Mouse (Mus musculus) hindbrain, embryonic 12.5 days (tissue): ENCODE results near the gene Evc2. TPM values are rescaled to one million over a fixed set of nuclear protein-coding genes. Genes with fewer than 3 reads are reported as not detected.

ENCODE experiments used
- ATAC-seq: fragments of 200-750 bp; cut with Nextera tagmentation; 2 replicates; pipeline ENCODE4 v1.8.0; 2017; ENCODE audit warnings: moderate TSS enrichment; ENCODE audit not compliant: low FRiP score
- H3K27ac ChIP-seq: fragments of 300-500 bp; sonication (generic); 2 replicates; pipeline ENCODE4 v1.5.1; 2016; ENCODE audit warnings: mild to moderate bottlenecking
- H3K27me3 ChIP-seq: fragments of 300-500 bp; sonication (generic); 2 replicates; pipeline ENCODE4 v1.6.1; 2016; ENCODE audit warnings: mild to moderate bottlenecking
- H3K36me3 ChIP-seq: fragments of 300-500 bp; sonication (generic); 2 replicates; pipeline ENCODE4 v1.6.1; 2016; ENCODE audit warnings: mild to moderate bottlenecking
- H3K4me1 ChIP-seq: fragments of 300-500 bp; sonication (generic); 2 replicates; pipeline ENCODE4 v1.6.1; 2016
- H3K4me2 ChIP-seq: fragments of 300-500 bp; sonication (generic); replicated peaks from 2 replicates; pipeline ENCODE4 v1.6.1; 2016; ENCODE audit warnings: mild to moderate bottlenecking
- H3K4me3 ChIP-seq: fragments of 300-500 bp; sonication (generic); 2 replicates; pipeline ENCODE4 v1.5.1; 2016; ENCODE audit warnings: mild to moderate bottlenecking
- H3K9ac ChIP-seq: fragments of 300-500 bp; sonication (generic); 2 replicates; pipeline ENCODE4 v1.6.1; 2016; ENCODE audit warnings: mild to moderate bottlenecking, moderate library complexity
- H3K9me3 ChIP-seq: fragments of 300-500 bp; sonication (generic); replicated peaks from 2 replicates; pipeline ENCODE4 v1.6.1; 2016; ENCODE audit warnings: mild to moderate bottlenecking
- WGBS: fragments of 180-500 bp; shearing (Covaris S2); methylation state at CpG from one replicate; pipeline ENCODE4 v1.1.7; 2016; 5-methylcytosine and 5-hydroxymethylcytosine counted together
- polyA plus RNA-seq: library from polyadenylated mRNA; unstranded; fragments of >200 nt; fragmentation: Nextera tagmentation; extraction: Ambion mirVana; gene quantifications from 2 replicates; pipeline ENCODE4 v1.2.1, GENCODE M21; 2016

The Evc2 gene
- polyA plus RNA-seq, 1 experiment from 2014 or later: 13.3 TPM

GRCm38 (mm10) chr5:37331133-37331505 lies 7.2 kb upstream of the Evc2 start:
- Histone ChIP-seq H3K27ac (no peak overlapping the region), H3K9ac (no peak overlapping the region), H3K4me2 (no peak overlapping the region), H3K4me1 (peaks cover 3% of the 10 kb centered on the region; the same call in 1 of the 2 replicates), H3K4me3 (no peak overlapping the region), H3K36me3 (peaks cover 19% of the 10 kb centered on the region), H3K9me3 (no peaks in the 10 kb centered on the region), H3K27me3 (no peaks in the 10 kb centered on the region)
- no peak for ATAC-seq
- 90% methylated on average over 2 of the region's 2 CpGs for WGBS

- Histone ChIP-seq H3K4me3 (no peak overlapping the region), H3K27ac (no peak overlapping the region), H3K9ac (no peak overlapping the region), H3K27me3 (no peaks in the 10 kb centered on the region), H3K36me3 (peaks cover 12% of the 10 kb centered on the region; the same call in 1 of the 2 replicates), H3K4me1 (peaks cover 10% of the 10 kb centered on the region; the same call in 1 of the 2 replicates), H3K4me2 (no peak overlapping the region), H3K9me3 (no peaks in the 10 kb centered on the region)
- 83% methylated on average over 4 of the region's 4 CpGs for WGBS
- no peak for ATAC-seq
Observed at GRCm38 (mm10) chr5:37332066-37332465, 6.2 kb upstream of the Evc2 start.

- no peaks in the 10 kb centered on the region for H3K9me3 ChIP-seq
- H3K27ac ChIP-seq: no peak overlapping the region
- peaks cover 11% of the 10 kb centered on the region for H3K27me3 ChIP-seq
- no peak overlapping the region for H3K9ac ChIP-seq
- peaks cover 34% of the 10 kb centered on the region for H3K4me1 ChIP-seq
- H3K36me3 ChIP-seq: no peaks in the 10 kb centered on the region
- 64% methylated on average over 3 of the region's 3 CpGs for WGBS
- no peak overlapping the region for H3K4me3 ChIP-seq
- no peak for ATAC-seq
- no peak overlapping the region for H3K4me2 ChIP-seq
Observed at GRCm38 (mm10) chr5:37335061-37335460, 3.2 kb upstream of the Evc2 start.

- Histone ChIP-seq H3K36me3 (no peaks in the 10 kb centered on the region), H3K27me3 (peaks cover 11% of the 10 kb centered on the region), H3K9ac (peak within 1 kb of the TSS; percentile 72), H3K9me3 (no peaks in the 10 kb centered on the region), H3K4me3 (peak within 1 kb of the TSS; percentile 70), H3K27ac (no peak within 1 kb of the TSS), H3K4me1 (peaks cover 34% of the 10 kb centered on the region), H3K4me2 (peak within 1 kb of the TSS; percentile 95)
- peak; percentile 66 for ATAC-seq
- under 1% methylated on average over 48 of the region's 48 CpGs for WGBS
Observed at GRCm38 (mm10) chr5:37336485-37337105, 1.7 kb upstream of the Evc2 start, which contains the start of gene Evc. Gene Evc (minus strand): TSS chr5:37336894.

GRCm38 (mm10) chr5:37337696-37338095 lies 603 bp upstream of the Evc2 start:
- peak overlapping the region; percentile 95 for H3K4me2 ChIP-seq
- H3K36me3 ChIP-seq: 0 out of 2 replicates have a peak, but pooled peaks cover 6% of the 10 kb centered on the region
- H3K27me3 ChIP-seq: peaks cover 11% of the 10 kb centered on the region
- peak overlapping the region; percentile 49; the same call in 1 of the 2 replicates for H3K4me3 ChIP-seq
- no peaks in the 10 kb centered on the region for H3K9me3 ChIP-seq
- ATAC-seq: peak; percentile 24; the same call in 1 of the 2 replicates
- H3K9ac ChIP-seq: peak overlapping the region; percentile 59; the same call in 1 of the 2 replicates
- H3K4me1 ChIP-seq: peaks cover 34% of the 10 kb centered on the region
- H3K27ac ChIP-seq: no peak overlapping the region
- 61% methylated on average over 3 of the region's 3 CpGs for WGBS

- Histone ChIP-seq H3K4me1 (peaks cover 7% of the 10 kb centered on the region; the same call in 1 of the 2 replicates), H3K4me2 (no peak overlapping the region), H3K27ac (no peak overlapping the region), H3K4me3 (no peak overlapping the region), H3K36me3 (peaks cover 9% of the 10 kb centered on the region; the same call in 1 of the 2 replicates), H3K9ac (no peak overlapping the region), H3K9me3 (no peaks in the 10 kb centered on the region), H3K27me3 (no peaks in the 10 kb centered on the region)
- WGBS: 76% methylated on average over 2 of the region's 2 CpGs
- ATAC-seq: no peak
Observed at GRCm38 (mm10) chr5:37343962-37344361, 5.7 kb downstream of the Evc2 start.

- no peaks in the 10 kb centered on the region for H3K9me3 ChIP-seq
- no peak overlapping the region for H3K4me2 ChIP-seq
- no peak overlapping the region for H3K4me3 ChIP-seq
- H3K4me1 ChIP-seq: no peaks in the 10 kb centered on the region
- no peak for ATAC-seq
- no peak overlapping the region for H3K9ac ChIP-seq
- no peak overlapping the region for H3K27ac ChIP-seq
- peaks cover 22% of the 10 kb centered on the region for H3K36me3 ChIP-seq
- H3K27me3 ChIP-seq: no peaks in the 10 kb centered on the region
- 86% methylated on average over 2 of the region's 2 CpGs for WGBS
Observed at GRCm38 (mm10) chr5:37351791-37352190, 13.5 kb downstream of the Evc2 start.

GRCm38 (mm10) chr5:37354385-37354784 lies 16.1 kb downstream of the Evc2 start:
- Histone ChIP-seq H3K4me2 (no peak overlapping the region), H3K36me3 (peaks cover 18% of the 10 kb centered on the region), H3K9ac (no peak overlapping the region), H3K4me3 (no peak overlapping the region), H3K27me3 (no peaks in the 10 kb centered on the region), H3K9me3 (no peaks in the 10 kb centered on the region), H3K4me1 (no peaks in the 10 kb centered on the region), H3K27ac (no peak overlapping the region)
- WGBS: 93% methylated on average over 4 of the region's 4 CpGs
- no peak for ATAC-seq

- Histone ChIP-seq H3K9me3 (no peaks in the 10 kb centered on the region), H3K27ac (no peak overlapping the region), H3K9ac (no peak overlapping the region), H3K36me3 (peaks cover 14% of the 10 kb centered on the region), H3K4me1 (no peaks in the 10 kb centered on the region), H3K27me3 (no peaks in the 10 kb centered on the region), H3K4me3 (no peak overlapping the region), H3K4me2 (no peak overlapping the region)
- WGBS: 54% methylated on average over 8 of the region's 8 CpGs
- no peak for ATAC-seq
Observed at GRCm38 (mm10) chr5:37356027-37356426, 17.7 kb downstream of the Evc2 start.

- no peak for ATAC-seq
- no peak overlapping the region for H3K9ac ChIP-seq
- no peak overlapping the region for H3K4me3 ChIP-seq
- H3K4me1 ChIP-seq: no peaks in the 10 kb centered on the region
- no peaks in the 10 kb centered on the region for H3K27me3 ChIP-seq
- 85% methylated on average over 5 of the region's 5 CpGs for WGBS
- no peaks in the 10 kb centered on the region for H3K36me3 ChIP-seq
- no peaks in the 10 kb centered on the region for H3K9me3 ChIP-seq
- no peak overlapping the region for H3K4me2 ChIP-seq
- no peak overlapping the region for H3K27ac ChIP-seq
Observed at GRCm38 (mm10) chr5:37362618-37363017, 24.3 kb downstream of the Evc2 start.

- Histone ChIP-seq H3K9ac (no peak overlapping the region), H3K9me3 (no peaks in the 10 kb centered on the region), H3K4me3 (no peak overlapping the region), H3K4me2 (no peak overlapping the region), H3K27ac (no peak overlapping the region), H3K36me3 (no peaks in the 10 kb centered on the region), H3K27me3 (no peaks in the 10 kb centered on the region), H3K4me1 (no peaks in the 10 kb centered on the region)
- ATAC-seq: no peak
- WGBS: 90% methylated on average over 5 of the region's 5 CpGs
Observed at GRCm38 (mm10) chr5:37363284-37363683, 25.0 kb downstream of the Evc2 start.

- H3K27ac ChIP-seq: 0 out of 2 replicates have a peak overlapping the region, but pooled peaks have one; percentile 1
- ATAC-seq: no peak
- H3K36me3 ChIP-seq: 0 out of 2 replicates have a peak, but pooled peaks cover 3% of the 10 kb centered on the region
Observed at GRCm38 (mm10) chr5:37365751-37366150, 27.5 kb downstream of the Evc2 start.

GRCm38 (mm10) chr5:37368796-37369195 lies 30.5 kb downstream of the Evc2 start:
- H3K36me3 ChIP-seq: peaks cover 14% of the 10 kb centered on the region; the same call in 1 of the 2 replicates
- no peak overlapping the region for H3K4me3 ChIP-seq
- no peak overlapping the region for H3K27ac ChIP-seq
- no peaks in the 10 kb centered on the region for H3K9me3 ChIP-seq
- no peaks in the 10 kb centered on the region for H3K4me1 ChIP-seq
- no peak overlapping the region for H3K4me2 ChIP-seq
- no peak overlapping the region for H3K9ac ChIP-seq
- no peak for ATAC-seq
- WGBS: 94% methylated on average over 8 of the region's 8 CpGs
- no peaks in the 10 kb centered on the region for H3K27me3 ChIP-seq

More at GRCm38 (mm10) chr5:37365751-37366150, 27.5 kb downstream of the Evc2 start:
- H3K4me2 ChIP-seq: no peak overlapping the region
- H3K9me3 ChIP-seq: no peaks in the 10 kb centered on the region
- H3K4me1 ChIP-seq: no peaks in the 10 kb centered on the region
- H3K27me3 ChIP-seq: no peaks in the 10 kb centered on the region
- H3K9ac ChIP-seq: no peak overlapping the region
- H3K4me3 ChIP-seq: no peak overlapping the region
